Mouse (Mus musculus): Measurements from ENCODE around the gene Tnfaip2. TPM values are rescaled to one million over a fixed set of nuclear protein-coding genes. Genes with fewer than 3 reads are reported as not detected.

Gene Tnfaip2
- polyA plus RNA-seq, 1 experiment from 2014 or later = 46.7 TPM

- H3K36me3 ChIP-seq (ENCODE audit: insufficient read depth, low read length) = no peaks in the 10 kb centered on the region
- H3K9me3 ChIP-seq (replicated peaks; ENCODE audit: low read length) = no peaks in the 10 kb centered on the region
- TF ChIP-seq CTCF (IDR thresholded peaks at IDR 0.05; ENCODE audit: low read depth) = no peak
- no peak overlapping the region for H3K4me3 ChIP-seq (replicated peaks; ENCODE audit: low read depth, low read length)
- H3K4me1 ChIP-seq (replicated peaks; ENCODE audit: insufficient read depth, low read length) = peaks cover 13% of the 10 kb centered on the region
- ATAC-seq (replicated peaks; ENCODE audit: low FRiP score, low read depth) (no peak), DNase-seq (ENCODE audit: low spot score) (no peak)
- H3K27ac ChIP-seq = no peak overlapping the region
- H3K9ac ChIP-seq (ENCODE audit: low read depth, low read length) = no peak overlapping the region
- no peak overlapping the region for H3K4me2 ChIP-seq (ENCODE audit: low read length)
- 0 out of 2 replicates have a peak, but pooled peaks cover 6% of the 10 kb centered on the region for H3K27me3 ChIP-seq (ENCODE audit: insufficient read depth, low read length)
- 41% methylated on average over 5 of the region's 5 CpGs for WGBS
Observed at GRCm38 (mm10) chr12:111409583-111409982, 32.7 kb upstream of the Tnfaip2 start.

- Histone ChIP-seq H3K4me1 (replicated peaks; ENCODE audit: insufficient read depth, low read length) (peaks cover 14% of the 10 kb centered on the region), H3K4me2 (ENCODE audit: low read length) (no peak overlapping the region), H3K27ac (0 out of 2 replicates have a peak overlapping the region, but pooled peaks have one; percentile 81), H3K9me3 (replicated peaks; ENCODE audit: low read length) (no peaks in the 10 kb centered on the region), H3K36me3 (ENCODE audit: insufficient read depth, low read length) (no peaks in the 10 kb centered on the region), H3K9ac (ENCODE audit: low read depth, low read length) (no peak overlapping the region), H3K4me3 (replicated peaks; ENCODE audit: low read depth, low read length) (no peak overlapping the region), H3K27me3 (ENCODE audit: insufficient read depth, low read length) (no peaks in the 10 kb centered on the region)
- WGBS = 80% methylated on average over 8 of the region's 8 CpGs
- ATAC-seq (replicated peaks; ENCODE audit: low FRiP score, low read depth) (no peak), DNase-seq (ENCODE audit: low spot score) (no peak)
- TF ChIP-seq CTCF (IDR thresholded peaks at IDR 0.05; ENCODE audit: low read depth) = no peak
Observed at GRCm38 (mm10) chr12:111411631-111412355, 30.5 kb upstream of the Tnfaip2 start.

- peak; percentile 51 for TF ChIP-seq CTCF (IDR thresholded peaks at IDR 0.05; ENCODE audit: low read depth)
- peak overlapping the region; percentile 20; the same call in 1 of the 2 replicates for H3K4me3 ChIP-seq (replicated peaks; ENCODE audit: low read depth, low read length)
Observed at GRCm38 (mm10) chr12:111412581-111413284, 29.5 kb upstream of the Tnfaip2 start.

GRCm38 (mm10) chr12:111413300-111413699 lies 29.0 kb upstream of the Tnfaip2 start:
- Histone ChIP-seq H3K4me3 (replicated peaks; ENCODE audit: low read depth, low read length) (peak overlapping the region; percentile 20; the same call in 1 of the 2 replicates), H3K4me2 (ENCODE audit: low read length) (peak overlapping the region; percentile 56), H3K9ac (ENCODE audit: low read depth, low read length) (peak overlapping the region; percentile 41; the same call in 1 of the 2 replicates), H3K9me3 (replicated peaks; ENCODE audit: low read length) (no peaks in the 10 kb centered on the region), H3K27me3 (ENCODE audit: insufficient read depth, low read length) (no peaks in the 10 kb centered on the region), H3K36me3 (ENCODE audit: insufficient read depth, low read length) (no peaks in the 10 kb centered on the region), H3K27ac (peak overlapping the region; percentile 81), H3K4me1 (replicated peaks; ENCODE audit: insufficient read depth, low read length) (peaks cover 14% of the 10 kb centered on the region)
- ATAC-seq (replicated peaks; ENCODE audit: low FRiP score, low read depth) = peak; percentile 74
- peak; percentile 99 for TF ChIP-seq CTCF (IDR thresholded peaks at IDR 0.05; ENCODE audit: low read depth)
- peak; percentile 95 for DNase-seq (ENCODE audit: low spot score)
- WGBS = 2% methylated on average over 21 of the region's 21 CpGs

More at GRCm38 (mm10) chr12:111412581-111413284, 29.5 kb upstream of the Tnfaip2 start:
- H3K27me3 ChIP-seq (ENCODE audit: insufficient read depth, low read length) = no peaks in the 10 kb centered on the region
- ATAC-seq (replicated peaks; ENCODE audit: low FRiP score, low read depth) (peak; percentile 8), DNase-seq (ENCODE audit: low spot score) (peak; percentile 74)
- H3K4me2 ChIP-seq (ENCODE audit: low read length) = peak overlapping the region; percentile 56
- peak overlapping the region; percentile 41; the same call in 1 of the 2 replicates for H3K9ac ChIP-seq (ENCODE audit: low read depth, low read length)
- 14% methylated on average over 12 of the region's 12 CpGs for WGBS
- no peaks in the 10 kb centered on the region for H3K36me3 ChIP-seq (ENCODE audit: insufficient read depth, low read length)
- no peaks in the 10 kb centered on the region for H3K9me3 ChIP-seq (replicated peaks; ENCODE audit: low read length)
- peaks cover 14% of the 10 kb centered on the region for H3K4me1 ChIP-seq (replicated peaks; ENCODE audit: insufficient read depth, low read length)
- peak overlapping the region; percentile 81 for H3K27ac ChIP-seq

- peak within 1 kb of the TSS; percentile 42 for H3K9ac ChIP-seq (ENCODE audit: low read depth, low read length)
- DNase-seq (ENCODE audit: low spot score) = peak; percentile 84
- 4% methylated on average over 17 of the region's 17 CpGs for WGBS
- H3K36me3 ChIP-seq (ENCODE audit: insufficient read depth, low read length) = no peaks in the 10 kb centered on the region
- no peaks in the 10 kb centered on the region for H3K9me3 ChIP-seq (replicated peaks; ENCODE audit: low read length)
- no peaks in the 10 kb centered on the region for H3K27me3 ChIP-seq (ENCODE audit: insufficient read depth, low read length)
- peak; percentile 72 for ATAC-seq (replicated peaks; ENCODE audit: low FRiP score, low read depth)
- peak within 1 kb of the TSS; percentile 48 for H3K27ac ChIP-seq
- H3K4me3 ChIP-seq (replicated peaks; ENCODE audit: low read depth, low read length) = peak within 1 kb of the TSS; percentile 29
- peak; percentile 29 for TF ChIP-seq CTCF (IDR thresholded peaks at IDR 0.05; ENCODE audit: low read depth)
- peaks cover 14% of the 10 kb centered on the region for H3K4me1 ChIP-seq (replicated peaks; ENCODE audit: insufficient read depth, low read length)
- peak within 1 kb of the TSS; percentile 57 for H3K4me2 ChIP-seq (ENCODE audit: low read length)
Observed at GRCm38 (mm10) chr12:111416921-111417779, 25.1 kb upstream of the Tnfaip2 start, which contains the start of gene Exoc3l4. Gene Exoc3l4, plus strand, starts transcription at chr12:111417017.
